Mouse (Mus musculus): ENCODE measurements around the gene Myct1. TPM values are rescaled to one million over a fixed set of nuclear protein-coding genes. Genes with fewer than 3 reads are reported as not detected.

Gene Myct1
- polyA plus RNA-seq (2017; shearing (Covaris generic)), result not detected

GRCm38 (mm10) chr10:5593464-5593863 lies at the start of gene Myct1:
TSS of gene Myct1 (plus strand) at chr10:5593775.

GRCm38 (mm10) chr10:5551382-5551781 lies 42.2 kb upstream of the Myct1 start, which contains the start of gene Syne1:
TSS of gene Syne1 (minus strand) at chr10:5551482.

GRCm38 (mm10) chr10:5639112-5639511 lies 45.5 kb downstream of the Myct1 start, which contains the start of gene Vip:
TSS of gene Vip (plus strand) at chr10:5639218.

Other genes with a start within 250 kb of the Myct1 start
- 20.6 TPM for gene Syne1, start 42.3 kb upstream of the Myct1 start, polyA plus RNA-seq (2017; shearing (Covaris generic))
- not detected for gene Vip, start 45.4 kb downstream of the Myct1 start, polyA plus RNA-seq (2017; shearing (Covaris generic))
- 14.1 TPM for gene Fbxo5, start 211.8 kb downstream of the Myct1 start, polyA plus RNA-seq (2017; shearing (Covaris generic))
- gene Mtrf1l, start 230.1 kb downstream of the Myct1 start, polyA plus RNA-seq (2017; shearing (Covaris generic)), result 11.8 TPM